Mouse (Mus musculus): ENCODE measurements around the gene Sgca. TPM values are rescaled to one million over a fixed set of nuclear protein-coding genes. Genes with fewer than 3 reads are reported as not detected.

Gene Sgca
- polyA plus RNA-seq, 1 experiment from 2014 or later: not detected

DNA sequence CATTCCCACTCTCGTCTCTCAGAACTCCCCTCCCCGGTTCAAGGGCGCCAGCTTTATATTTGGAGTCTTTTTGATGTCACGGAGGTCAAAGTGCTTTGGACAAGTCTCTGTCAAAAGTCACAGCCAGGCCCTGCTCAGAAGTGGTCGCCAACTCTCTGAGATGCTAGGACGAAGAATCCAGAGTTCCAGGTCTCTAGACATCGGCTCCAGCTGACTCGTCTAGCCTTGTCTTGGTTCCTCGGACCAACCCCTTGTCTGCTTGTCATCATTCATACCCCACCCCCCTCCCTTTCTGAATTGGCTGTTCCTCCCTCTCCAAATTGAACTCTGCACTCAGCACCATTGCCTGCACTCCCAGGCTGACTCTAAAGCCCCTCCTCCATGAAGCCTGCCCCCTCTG is 46.5 kb downstream of the Sgca start:
- peak overlapping the region; percentile 42 for H3K4me2 ChIP-seq (ENCODE audit: low read length)
- H3K9ac ChIP-seq (ENCODE audit: low read length): no peak overlapping the region
- H3K36me3 ChIP-seq (ENCODE audit: control insufficient read depth, insufficient read depth, low read length): no peaks in the 10 kb centered on the region
- DNase-seq (ENCODE audit: low spot score) (no peak), ATAC-seq (replicated peaks; ENCODE audit: low FRiP score, low TSS enrichment, low read depth) (no peak)
- peaks cover 58% of the 10 kb centered on the region for H3K4me1 ChIP-seq (replicated peaks; ENCODE audit: control insufficient read depth, insufficient read depth, low read length)
- H3K9me3 ChIP-seq (ENCODE audit: control insufficient read depth, low read length): no peaks in the 10 kb centered on the region
- 32% methylated on average over 9 of the region's 9 CpGs for WGBS
- H3K4me3 ChIP-seq (ENCODE audit: low read depth, low read length): no peak overlapping the region
- H3K27ac ChIP-seq (ENCODE audit: low read depth): peak overlapping the region; percentile 98
- no peaks in the 10 kb centered on the region for H3K27me3 ChIP-seq (replicated peaks; ENCODE audit: control insufficient read depth, insufficient read depth, low read length)

- Histone ChIP-seq H3K9me3 (ENCODE audit: control insufficient read depth, low read length) (no peaks in the 10 kb centered on the region), H3K4me2 (ENCODE audit: low read length) (peak overlapping the region; percentile 42), H3K9ac (ENCODE audit: low read length) (no peak overlapping the region), H3K36me3 (ENCODE audit: control insufficient read depth, insufficient read depth, low read length) (no peaks in the 10 kb centered on the region), H3K4me3 (ENCODE audit: low read depth, low read length) (no peak overlapping the region; the same call in 1 of the 2 replicates), H3K4me1 (replicated peaks; ENCODE audit: control insufficient read depth, insufficient read depth, low read length) (peaks cover 51% of the 10 kb centered on the region), H3K27ac (ENCODE audit: low read depth) (peak overlapping the region; percentile 98), H3K27me3 (replicated peaks; ENCODE audit: control insufficient read depth, insufficient read depth, low read length) (no peaks in the 10 kb centered on the region)
- 3% methylated on average over 11 of the region's 13 CpGs for WGBS
- ATAC-seq (replicated peaks; ENCODE audit: low FRiP score, low TSS enrichment, low read depth) (peak; percentile 89), DNase-seq (ENCODE audit: low spot score) (peak; percentile 95)
Measured at GRCm38 (mm10) chr11:94928820-94929219, 47.3 kb downstream of the Sgca start.

- Histone ChIP-seq H3K9ac (ENCODE audit: low read length) (0 out of 2 replicates have a peak overlapping the region, but pooled peaks have one; percentile 5), H3K4me3 (ENCODE audit: low read depth, low read length) (no peak overlapping the region), H3K27me3 (replicated peaks; ENCODE audit: control insufficient read depth, insufficient read depth, low read length) (no peaks in the 10 kb centered on the region), H3K9me3 (ENCODE audit: control insufficient read depth, low read length) (no peaks in the 10 kb centered on the region), H3K4me2 (ENCODE audit: low read length) (0 out of 2 replicates have a peak overlapping the region, but pooled peaks have one; percentile 42), H3K4me1 (replicated peaks; ENCODE audit: control insufficient read depth, insufficient read depth, low read length) (peaks cover 44% of the 10 kb centered on the region), H3K36me3 (ENCODE audit: control insufficient read depth, insufficient read depth, low read length) (no peaks in the 10 kb centered on the region), H3K27ac (ENCODE audit: low read depth) (peak overlapping the region; percentile 98)
- no peak for ATAC-seq (replicated peaks; ENCODE audit: low FRiP score, low TSS enrichment, low read depth)
- DNase-seq (ENCODE audit: low spot score): no peak
- WGBS: 12% methylated on average over 5 of the region's 5 CpGs
Measured at GRCm38 (mm10) chr11:94927771-94928291, 48.3 kb downstream of the Sgca start.

GRCm38 (mm10) chr11:94926431-94926830 is 49.7 kb downstream of the Sgca start:
- peaks cover 46% of the 10 kb centered on the region for H3K4me1 ChIP-seq (replicated peaks; ENCODE audit: control insufficient read depth, insufficient read depth, low read length)
- ATAC-seq (replicated peaks; ENCODE audit: low FRiP score, low TSS enrichment, low read depth): no peak
- no peak overlapping the region for H3K4me3 ChIP-seq (ENCODE audit: low read depth, low read length)
- 45% methylated on average over 11 of the region's 11 CpGs for WGBS
- H3K27me3 ChIP-seq (replicated peaks; ENCODE audit: control insufficient read depth, insufficient read depth, low read length): no peaks in the 10 kb centered on the region
- H3K4me2 ChIP-seq (ENCODE audit: low read length): no peak overlapping the region
- no peak overlapping the region for H3K9ac ChIP-seq (ENCODE audit: low read length)
- H3K36me3 ChIP-seq (ENCODE audit: control insufficient read depth, insufficient read depth, low read length): no peaks in the 10 kb centered on the region
- no peaks in the 10 kb centered on the region for H3K9me3 ChIP-seq (ENCODE audit: control insufficient read depth, low read length)
- peak overlapping the region; percentile 98 for H3K27ac ChIP-seq (ENCODE audit: low read depth)
- no peak for DNase-seq (ENCODE audit: low spot score)

DNA sequence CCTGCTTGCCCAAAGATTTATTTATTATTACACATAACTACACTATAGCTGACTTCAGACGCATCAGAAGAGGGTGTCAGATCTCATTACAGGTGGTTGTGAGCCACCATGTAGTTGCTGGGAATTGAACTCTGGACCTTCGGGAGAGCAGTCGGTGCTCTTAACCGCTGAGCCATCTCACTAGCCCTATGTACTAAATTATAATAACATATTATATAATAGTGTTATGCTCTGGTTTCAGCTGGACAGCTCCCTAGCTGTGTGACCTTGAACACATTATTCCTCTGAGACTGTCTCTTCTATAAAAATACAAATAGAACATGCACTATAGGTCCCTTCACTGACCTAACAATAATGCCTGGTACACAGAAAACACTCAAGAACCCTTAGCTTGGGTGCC is 51.1 kb downstream of the Sgca start:
- Histone ChIP-seq H3K4me1 (replicated peaks; ENCODE audit: control insufficient read depth, insufficient read depth, low read length) (peaks cover 41% of the 10 kb centered on the region), H3K27me3 (replicated peaks; ENCODE audit: control insufficient read depth, insufficient read depth, low read length) (no peaks in the 10 kb centered on the region), H3K9me3 (ENCODE audit: control insufficient read depth, low read length) (no peaks in the 10 kb centered on the region), H3K27ac (ENCODE audit: low read depth) (no peak overlapping the region), H3K4me2 (ENCODE audit: low read length) (no peak overlapping the region), H3K4me3 (ENCODE audit: low read depth, low read length) (no peak overlapping the region), H3K9ac (ENCODE audit: low read length) (no peak overlapping the region), H3K36me3 (ENCODE audit: control insufficient read depth, insufficient read depth, low read length) (no peaks in the 10 kb centered on the region)
- DNase-seq (ENCODE audit: low spot score) (no peak), ATAC-seq (replicated peaks; ENCODE audit: low FRiP score, low TSS enrichment, low read depth) (no peak)
- WGBS: 92% methylated on average over 4 of the region's 4 CpGs

DNA sequence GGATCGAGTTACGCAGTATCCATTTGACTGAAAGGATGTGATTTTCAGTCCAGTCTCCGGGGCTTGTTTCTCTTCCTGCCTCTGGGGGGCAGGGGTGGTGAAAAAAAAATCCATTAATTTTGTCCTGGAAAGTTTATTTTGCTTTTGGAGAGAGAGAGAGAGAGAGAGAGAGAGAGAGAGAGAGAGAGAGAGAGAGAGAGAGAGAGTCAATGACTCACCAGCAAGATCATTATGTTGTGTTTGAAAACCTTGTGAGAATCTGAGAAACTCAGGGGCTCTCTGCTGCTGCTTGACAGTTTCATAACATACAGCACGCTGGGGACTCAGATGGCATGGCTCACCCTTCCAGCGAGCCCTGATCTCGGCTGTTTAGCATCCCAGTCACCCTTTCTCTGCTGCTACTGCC is 55.1 kb downstream of the Sgca start:
- 22% methylated on average over 6 of the region's 6 CpGs for WGBS
- no peak overlapping the region for H3K4me3 ChIP-seq (ENCODE audit: low read depth, low read length)
- no peak overlapping the region for H3K4me2 ChIP-seq (ENCODE audit: low read length)
- DNase-seq (ENCODE audit: low spot score): no peak
- ATAC-seq (replicated peaks; ENCODE audit: low FRiP score, low TSS enrichment, low read depth): no peak
- H3K27ac ChIP-seq (ENCODE audit: low read depth): peak overlapping the region; percentile 65; the same call in 1 of the 2 replicates
- peaks cover 20% of the 10 kb centered on the region for H3K4me1 ChIP-seq (replicated peaks; ENCODE audit: control insufficient read depth, insufficient read depth, low read length)
- no peaks in the 10 kb centered on the region for H3K27me3 ChIP-seq (replicated peaks; ENCODE audit: control insufficient read depth, insufficient read depth, low read length)
- no peaks in the 10 kb centered on the region for H3K9me3 ChIP-seq (ENCODE audit: control insufficient read depth, low read length)
- no peaks in the 10 kb centered on the region for H3K36me3 ChIP-seq (ENCODE audit: control insufficient read depth, insufficient read depth, low read length)
- H3K9ac ChIP-seq (ENCODE audit: low read length): no peak overlapping the region

- no peak overlapping the region for H3K9ac ChIP-seq (ENCODE audit: low read length)
- WGBS: 68% methylated on average over 6 of the region's 6 CpGs
Measured at GRCm38 (mm10) chr11:94917717-94918116, 58.4 kb downstream of the Sgca start.

DNA sequence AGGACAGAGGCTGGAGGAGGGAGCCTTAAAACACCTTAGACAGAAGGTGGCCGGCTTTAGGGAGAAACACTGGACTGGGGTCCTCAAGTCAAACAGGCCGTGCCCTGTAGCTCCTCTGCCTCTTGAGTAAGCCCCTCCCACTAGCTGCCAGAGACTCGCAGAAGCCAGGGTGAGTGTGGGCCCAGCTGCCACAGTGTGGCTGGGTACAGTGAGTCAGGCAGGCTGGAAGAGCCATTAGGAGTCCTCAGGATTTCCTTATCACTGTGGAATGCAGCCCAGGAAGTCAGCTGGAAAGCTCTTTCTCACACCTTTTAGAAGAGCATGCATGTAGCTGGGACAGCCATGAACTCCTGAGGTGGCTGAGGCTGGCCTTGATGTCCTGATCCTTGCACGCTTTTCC is 59.6 kb downstream of the Sgca start:
- no peak overlapping the region for H3K9ac ChIP-seq (ENCODE audit: low read length)
- H3K4me3 ChIP-seq (ENCODE audit: low read depth, low read length): no peak overlapping the region
- no peak overlapping the region for H3K4me2 ChIP-seq (ENCODE audit: low read length)
- 25% methylated on average over 4 of the region's 4 CpGs for WGBS
- DNase-seq (ENCODE audit: low spot score) (peak; percentile 63), ATAC-seq (replicated peaks; ENCODE audit: low FRiP score, low TSS enrichment, low read depth) (no peak; the same call in 1 of the 2 replicates)
- H3K27ac ChIP-seq (ENCODE audit: low read depth): peak overlapping the region; percentile 52; the same call in 1 of the 2 replicates
- no peaks in the 10 kb centered on the region for H3K36me3 ChIP-seq (ENCODE audit: control insufficient read depth, insufficient read depth, low read length)
- no peaks in the 10 kb centered on the region for H3K9me3 ChIP-seq (ENCODE audit: control insufficient read depth, low read length)
- H3K27me3 ChIP-seq (replicated peaks; ENCODE audit: control insufficient read depth, insufficient read depth, low read length): no peaks in the 10 kb centered on the region
- H3K4me1 ChIP-seq (replicated peaks; ENCODE audit: control insufficient read depth, insufficient read depth, low read length): peaks cover 26% of the 10 kb centered on the region

More at GRCm38 (mm10) chr11:94917717-94918116, 58.4 kb downstream of the Sgca start:
- no peaks in the 10 kb centered on the region for H3K9me3 ChIP-seq (ENCODE audit: control insufficient read depth, low read length)
- H3K4me1 ChIP-seq (replicated peaks; ENCODE audit: control insufficient read depth, insufficient read depth, low read length): peaks cover 27% of the 10 kb centered on the region
- no peak for DNase-seq (ENCODE audit: low spot score)
- H3K4me2 ChIP-seq (ENCODE audit: low read length): no peak overlapping the region
- H3K27ac ChIP-seq (ENCODE audit: low read depth): peak overlapping the region; percentile 23; the same call in 1 of the 2 replicates
- no peak overlapping the region for H3K4me3 ChIP-seq (ENCODE audit: low read depth, low read length)
- no peak for ATAC-seq (replicated peaks; ENCODE audit: low FRiP score, low TSS enrichment, low read depth)
- no peaks in the 10 kb centered on the region for H3K36me3 ChIP-seq (ENCODE audit: control insufficient read depth, insufficient read depth, low read length)
- H3K27me3 ChIP-seq (replicated peaks; ENCODE audit: control insufficient read depth, insufficient read depth, low read length): no peaks in the 10 kb centered on the region
